Mouse (Mus musculus) midbrain, embryonic 10.5 days (tissue): ENCODE measurements around the gene Glra1. TPM values are rescaled to one million over a fixed set of nuclear protein-coding genes. Genes with fewer than 3 reads are reported as not detected.

Experiments used
- DNase-seq: peaks from one replicate; pipeline ENCODE4 v3.0.0-alpha.2; 2017; ENCODE audit warnings: low spot score
- H3K27ac ChIP-seq: fragments of 300-500 bp; sonication (generic); replicated peaks from 2 replicates; pipeline ENCODE4 v1.5.1; 2016; ENCODE audit warnings: mild to moderate bottlenecking
- H3K27me3 ChIP-seq: fragments of 300-500 bp; sonication (generic); 2 replicates; pipeline ENCODE4 v1.6.1; 2016; ENCODE audit warnings: low read depth, mild to moderate bottlenecking; ENCODE audit not compliant: poor library complexity, severe bottlenecking
- H3K36me3 ChIP-seq: fragments of 300-500 bp; sonication (generic); 2 replicates; pipeline ENCODE4 v1.6.1; 2016; ENCODE audit warnings: mild to moderate bottlenecking, moderate library complexity
- H3K4me1 ChIP-seq: fragments of 300-500 bp; sonication (generic); 2 replicates; pipeline ENCODE4 v1.6.1; 2016
- H3K4me3 ChIP-seq: fragments of 300-500 bp; sonication (generic); 2 replicates; pipeline ENCODE4 v1.5.1; 2016; ENCODE audit warnings: mild to moderate bottlenecking, moderate library complexity
- H3K9me3 ChIP-seq: fragments of 300-500 bp; sonication (generic); replicated peaks from 2 replicates; pipeline ENCODE4 v1.6.1; 2016; ENCODE audit warnings: mild to moderate bottlenecking
- WGBS: fragments of 180-500 bp; shearing (Covaris S2); methylation state at CpG from one replicate; pipeline ENCODE4 v1.1.7; 2016; 5-methylcytosine and 5-hydroxymethylcytosine counted together
- microRNA-seq: library from miRNA; unstranded; fragments of <30 nt; microRNA quantifications from one replicate; pipeline ENCODE4, GENCODE M21; 2017
- polyA plus RNA-seq: library from polyadenylated mRNA; unstranded; fragments of >200 nt; fragmentation: Nextera tagmentation; extraction: Ambion mirVana; gene quantifications from 2 replicates; pipeline ENCODE4 v1.2.1, GENCODE M21; 2016

Glra1 gene
- polyA plus RNA-seq, 1 experiment from 2014 or later = 0.31 TPM

GRCm38 (mm10) chr11:55464707-55465106, 143.3 kb downstream of the Glra1 start:
- peaks cover 28% of the 10 kb centered on the region for H3K4me1 ChIP-seq
- no peak for DNase-seq
- no peaks in the 10 kb centered on the region for H3K27me3 ChIP-seq
- WGBS = 88% methylated on average over 10 of the region's 10 CpGs
- no peak overlapping the region for H3K4me3 ChIP-seq
- H3K9me3 ChIP-seq = no peaks in the 10 kb centered on the region
- H3K36me3 ChIP-seq = no peaks in the 10 kb centered on the region
- H3K27ac ChIP-seq = no peak overlapping the region

Small RNA genes lying within 50 kb of the gene (microRNA-seq; reads per million reads assigned to microRNA genes)
- 0.90 reads per million for gene Mir7652

Other genes starting within 250 kb of the Glra1 start
- 333 and 416 TPM in 2 replicates for gene Sparc, start 185.0 kb downstream of the Glra1 start, polyA plus RNA-seq
- 229 and 231 TPM in 2 replicates for gene Atox1, start 147.0 kb downstream of the Glra1 start, polyA plus RNA-seq
- gene G3bp1, start 138.5 kb downstream of the Glra1 start, polyA plus RNA-seq = 258 and 281 TPM in 2 replicates